Mouse (Mus musculus) embryonic facial prominence, embryonic 11.5 days (tissue): Measurements from ENCODE around the gene Rragd. TPM values are rescaled to one million over a fixed set of nuclear protein-coding genes. Genes with fewer than 3 reads are reported as not detected.
A peak's percentile ranks its signal among the peaks of the same experiment; 100 is the strongest.

Experiments
- ATAC-seq: fragments of 200-750 bp; cut with Nextera tagmentation; replicated peaks from 2 replicates; pipeline ENCODE4 v1.8.0; 2017; ENCODE audit warnings: low read depth; ENCODE audit not compliant: insufficient number of reproducible peaks, low FRiP score, low TSS enrichment
- DNase-seq: peaks from one replicate; pipeline ENCODE4 v3.0.0-alpha.2; 2015; ENCODE audit warnings: low spot score
- H3K27ac ChIP-seq: fragments of 300-500 bp; sonication (generic); replicated peaks from 2 replicates; pipeline ENCODE4 v1.5.1; 2014; ENCODE audit warnings: mild to moderate bottlenecking, low read depth, low read length, control low read depth
- H3K27me3 ChIP-seq: fragments of 300-500 bp; sonication (generic); 2 replicates; pipeline ENCODE4 v1.6.1; 2014; ENCODE audit warnings: mild to moderate bottlenecking, low read length, moderate library complexity, mixed read lengths; ENCODE audit not compliant: control insufficient read depth, insufficient read depth
- H3K36me3 ChIP-seq: fragments of 300-500 bp; sonication (generic); replicated peaks from 2 replicates; pipeline ENCODE4 v1.6.1; 2014; ENCODE audit warnings: low read depth, mild to moderate bottlenecking, low read length, moderate library complexity, mixed read lengths; ENCODE audit not compliant: control insufficient read depth, insufficient read depth
- H3K4me1 ChIP-seq: fragments of 300-500 bp; sonication (generic); 2 replicates; pipeline ENCODE4 v1.6.1; 2014; ENCODE audit warnings: low read length, mixed read lengths; ENCODE audit not compliant: control insufficient read depth, insufficient read depth
- H3K4me2 ChIP-seq: fragments of 300-500 bp; sonication (generic); 2 replicates; pipeline ENCODE4 v1.6.1; 2014; ENCODE audit warnings: low read depth, mild to moderate bottlenecking, control low read depth, low read length, moderate library complexity
- H3K4me3 ChIP-seq: fragments of 300-500 bp; sonication (generic); 2 replicates; pipeline ENCODE4 v1.5.1; 2014; ENCODE audit warnings: low read depth, low read length, control low read depth
- H3K9ac ChIP-seq: fragments of 300-500 bp; sonication (generic); replicated peaks from 2 replicates; pipeline ENCODE4 v1.6.1; 2014; ENCODE audit warnings: mild to moderate bottlenecking, control low read depth, low read length
- H3K9me3 ChIP-seq: fragments of 300-500 bp; sonication (generic); replicated peaks from 2 replicates; pipeline ENCODE4 v1.6.1; 2016; ENCODE audit warnings: mild to moderate bottlenecking, low read length, inconsistent platforms, mixed read lengths; ENCODE audit not compliant: control insufficient read depth
- WGBS: fragments of 180-500 bp; shearing (Covaris S2); extraction: QIAGEN DNeasy Blood & Tissue Kit; methylation state at CpG from one replicate; pipeline ENCODE4 v1.1.7; 2014; 5-methylcytosine and 5-hydroxymethylcytosine counted together
- polyA plus RNA-seq: library from polyadenylated mRNA; unstranded; fragments of >200 nt; fragmentation: Nextera tagmentation; extraction: Ambion mirVana; gene quantifications from 2 replicates; pipeline ENCODE4 v1.2.1, GENCODE M21; 2014

The Rragd gene
- polyA plus RNA-seq, 1 experiment from 2014 or later: 27.8 TPM

DNA sequence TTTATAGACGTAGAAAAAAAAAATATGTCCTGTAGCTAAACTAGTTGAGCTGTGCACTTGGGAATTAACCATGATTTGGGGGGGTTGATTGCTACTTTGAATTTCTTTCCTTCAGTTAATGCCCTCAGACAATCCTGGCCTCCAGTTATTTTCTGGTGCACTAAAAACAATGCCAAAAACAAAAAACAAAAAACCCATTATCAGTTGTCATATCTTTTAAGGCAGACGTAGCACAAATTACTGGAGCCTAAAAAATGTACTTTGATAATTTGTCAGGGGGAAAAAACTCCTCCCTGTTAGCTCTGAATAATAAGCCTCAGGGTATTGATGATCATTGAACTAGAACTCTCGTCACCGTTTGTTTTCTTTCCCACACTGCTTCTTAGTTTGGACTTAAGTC is 49.2 kb downstream of the Rragd start:
- Histone ChIP-seq H3K4me3 (peak overlapping the region; percentile 84), H3K4me1 (no peaks in the 10 kb centered on the region), H3K9me3 (0 out of 2 replicates have a peak, but pooled peaks cover 4% of the 10 kb centered on the region), H3K27ac (no peak overlapping the region), H3K9ac (peak overlapping the region; percentile 94), H3K4me2 (peak overlapping the region; percentile 44), H3K27me3 (no peaks in the 10 kb centered on the region), H3K36me3 (no peaks in the 10 kb centered on the region)
- WGBS: 8% methylated on average over 4 of the region's 4 CpGs
- ATAC-seq (no peak), DNase-seq (no peak)

GRCm38 (mm10) chr4:33033515-33033914 is 50.7 kb downstream of the Rragd start:
- Histone ChIP-seq H3K4me2 (no peak overlapping the region), H3K27me3 (no peaks in the 10 kb centered on the region), H3K4me3 (no peak overlapping the region), H3K4me1 (no peaks in the 10 kb centered on the region), H3K27ac (no peak overlapping the region), H3K36me3 (no peaks in the 10 kb centered on the region; the same call in 1 of the 2 replicates), H3K9ac (no peak overlapping the region), H3K9me3 (0 out of 2 replicates have a peak, but pooled peaks cover 4% of the 10 kb centered on the region)
- DNase-seq (no peak), ATAC-seq (no peak)
- 79% methylated on average over 6 of the region's 6 CpGs for WGBS

DNA sequence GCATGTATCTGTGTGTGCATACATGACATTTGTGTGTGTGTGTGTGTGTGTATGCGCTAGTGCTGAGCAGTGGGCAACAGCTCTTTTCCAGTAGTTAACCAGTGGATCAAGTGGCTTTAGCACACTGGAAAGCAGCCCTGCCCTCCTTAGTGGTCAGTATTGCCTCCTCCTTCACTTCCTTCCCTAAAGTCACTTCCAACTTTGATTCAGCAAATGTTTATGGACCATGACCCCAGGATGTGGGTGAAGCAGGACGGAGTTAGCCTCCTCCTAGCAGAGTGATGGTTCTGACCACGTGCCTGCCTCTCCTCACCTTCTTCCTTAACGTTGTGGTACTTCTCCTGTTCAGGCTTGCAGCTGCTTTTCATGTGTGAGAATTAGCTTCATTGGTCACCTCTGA is 57.0 kb downstream of the Rragd start:
- no peak overlapping the region for H3K4me2 ChIP-seq
- 80% methylated on average over 4 of the region's 4 CpGs for WGBS
- no peak for ATAC-seq
- H3K9ac ChIP-seq: no peak overlapping the region
- no peak overlapping the region for H3K27ac ChIP-seq
- H3K4me1 ChIP-seq: no peaks in the 10 kb centered on the region
- H3K9me3 ChIP-seq: 0 out of 2 replicates have a peak, but pooled peaks cover 4% of the 10 kb centered on the region
- no peak for DNase-seq
- H3K36me3 ChIP-seq: peaks cover 4% of the 10 kb centered on the region
- no peaks in the 10 kb centered on the region for H3K27me3 ChIP-seq
- H3K4me3 ChIP-seq: no peak overlapping the region

DNA sequence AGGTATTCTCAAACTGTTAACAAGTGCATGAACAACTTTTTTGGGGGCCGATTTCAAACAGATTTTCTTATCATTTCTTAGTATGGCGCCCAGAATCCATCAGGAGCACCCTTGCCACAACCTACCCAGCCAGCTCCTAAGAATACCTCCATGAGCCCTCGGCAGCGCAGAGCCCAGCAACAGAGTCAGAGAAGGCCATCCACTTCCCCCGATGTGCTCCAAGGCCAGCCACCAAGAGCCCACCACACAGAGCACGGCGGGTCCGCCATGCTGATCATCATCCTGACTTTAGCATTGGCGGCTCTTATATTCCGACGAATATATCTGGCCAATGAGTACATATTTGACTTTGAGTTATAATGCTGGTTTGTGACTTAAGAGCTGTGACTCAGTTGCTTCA is 66.8 kb downstream of the Rragd start:
- peaks cover 2% of the 10 kb centered on the region for H3K36me3 ChIP-seq
- 93% methylated on average over 11 of the region's 11 CpGs for WGBS

DNA sequence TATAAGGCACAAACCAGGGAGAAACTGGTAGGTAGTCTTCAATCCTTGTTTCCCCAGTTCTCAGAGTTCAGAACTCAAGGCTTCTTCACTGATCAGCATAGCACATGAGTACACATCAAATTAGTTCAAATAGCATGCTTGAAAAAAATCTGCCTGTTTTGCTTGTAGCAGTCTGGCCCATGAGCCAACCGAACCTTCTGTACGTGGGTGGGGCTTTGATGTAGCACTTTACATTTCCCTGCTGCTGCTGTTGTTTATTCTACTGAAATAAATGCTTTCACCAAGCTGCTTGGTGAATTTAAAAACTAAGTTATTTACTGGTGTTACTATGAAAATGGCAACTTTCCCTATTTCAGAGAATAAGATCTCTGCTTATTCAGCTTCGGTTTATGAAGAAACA is 69.2 kb downstream of the Rragd start:
- no peaks in the 10 kb centered on the region for H3K9me3 ChIP-seq
- no peak overlapping the region for H3K4me2 ChIP-seq
- ATAC-seq (no peak), DNase-seq (no peak)
- no peaks in the 10 kb centered on the region for H3K4me1 ChIP-seq
- no peak overlapping the region for H3K9ac ChIP-seq
- WGBS: 92% methylated on average over 3 of the region's 3 CpGs
- H3K4me3 ChIP-seq: no peak overlapping the region
- peaks cover 2% of the 10 kb centered on the region for H3K36me3 ChIP-seq
- H3K27ac ChIP-seq: no peak overlapping the region
- H3K27me3 ChIP-seq: no peaks in the 10 kb centered on the region

More for the DNA sequence above, 66.8 kb downstream of the Rragd start:
- Histone ChIP-seq H3K27ac (no peak overlapping the region), H3K4me3 (no peak overlapping the region), H3K4me2 (no peak overlapping the region), H3K9me3 (no peaks in the 10 kb centered on the region), H3K4me1 (no peaks in the 10 kb centered on the region), H3K27me3 (no peaks in the 10 kb centered on the region), H3K9ac (no peak overlapping the region)
- no peak for ATAC-seq
- no peak for DNase-seq

GRCm38 (mm10) chr4:33052650-33053049 is 69.8 kb downstream of the Rragd start:
- H3K36me3 ChIP-seq: peaks cover 2% of the 10 kb centered on the region
- no peak overlapping the region for H3K4me2 ChIP-seq
- 85% methylated on average over 5 of the region's 5 CpGs for WGBS

GRCm38 (mm10) chr4:33054426-33054825 is 71.6 kb downstream of the Rragd start:
- Histone ChIP-seq H3K36me3 (peaks cover 2% of the 10 kb centered on the region), H3K9ac (no peak overlapping the region), H3K4me3 (no peak overlapping the region), H3K9me3 (no peaks in the 10 kb centered on the region), H3K4me2 (no peak overlapping the region), H3K27ac (no peak overlapping the region), H3K27me3 (no peaks in the 10 kb centered on the region), H3K4me1 (no peaks in the 10 kb centered on the region)
- DNase-seq: no peak
- ATAC-seq: no peak

More at GRCm38 (mm10) chr4:33052650-33053049, 69.8 kb downstream of the Rragd start:
- no peaks in the 10 kb centered on the region for H3K4me1 ChIP-seq
- H3K27me3 ChIP-seq: no peaks in the 10 kb centered on the region
- no peak overlapping the region for H3K27ac ChIP-seq
- ATAC-seq (no peak), DNase-seq (no peak)
- H3K4me3 ChIP-seq: no peak overlapping the region
- H3K9me3 ChIP-seq: no peaks in the 10 kb centered on the region
- no peak overlapping the region for H3K9ac ChIP-seq

GRCm38 (mm10) chr4:33056317-33056716 is 73.5 kb downstream of the Rragd start:
- Histone ChIP-seq H3K27me3 (no peaks in the 10 kb centered on the region), H3K9ac (no peak overlapping the region), H3K9me3 (no peaks in the 10 kb centered on the region), H3K4me1 (no peaks in the 10 kb centered on the region), H3K36me3 (no peaks in the 10 kb centered on the region), H3K27ac (no peak overlapping the region), H3K4me3 (no peak overlapping the region), H3K4me2 (no peak overlapping the region)
- WGBS: 82% methylated on average over 1 of the region's 1 CpGs
- ATAC-seq: no peak
- DNase-seq: no peak
